Mouse (Mus musculus) megakaryocyte, embryonic 14.5 days (primary cell): Measurements from ENCODE around the gene Usp30.

Source experiments
- FLI1 ChIP-seq: IDR thresholded peaks from 2 replicates; pipeline ENCODE4 v1.6.1; 2012; ENCODE audit warnings: low read length, inconsistent platforms, mixed read lengths
- GATA1 ChIP-seq: IDR thresholded peaks from 3 replicates; pipeline ENCODE4 v1.6.1; 2012; ENCODE audit warnings: mixed read lengths, low read length, inconsistent platforms, borderline replicate concordance

- no peak for TF ChIP-seq GATA1
- TF ChIP-seq FLI1 = no peak
These were observed 37.5 kb downstream of the Usp30 start for GRCm38 (mm10) chr5:114102807-114103206.
